Mouse (Mus musculus): ENCODE results near the gene Rfc1. TPM values are rescaled to one million over a fixed set of nuclear protein-coding genes. Genes with fewer than 3 reads are reported as not detected.
"Not testable (repeated sequence)": the region's sequence is repeated elsewhere in the genome, so short reads cannot be mapped to it uniquely, and the experiment has no call there.

The Rfc1 gene
- polyA plus RNA-seq, 1 experiment from 2014 or later, result 119 TPM

- H3K9ac ChIP-seq, result no peak overlapping the region
- 87% methylated on average over 7 of the region's 7 CpGs for WGBS
- no peaks in the 10 kb centered on the region for H3K9me3 ChIP-seq
- peaks cover 58% of the 10 kb centered on the region for H3K36me3 ChIP-seq
- no peak overlapping the region for H3K27ac ChIP-seq
- H3K4me2 ChIP-seq, result no peak overlapping the region
- no peaks in the 10 kb centered on the region for H3K4me1 ChIP-seq
- H3K27me3 ChIP-seq, result no peaks in the 10 kb centered on the region
- no peak for ATAC-seq (ENCODE audit: insufficient number of reproducible peaks, insufficient read depth, low FRiP score, low TSS enrichment, low read depth)
- no peak overlapping the region for H3K4me3 ChIP-seq
These were observed 37.1 kb downstream of the Rfc1 start for GRCm38 (mm10) chr5:65298167-65298950.

GRCm38 (mm10) chr5:65294270-65294669 lies 41.2 kb downstream of the Rfc1 start:
- ATAC-seq (ENCODE audit: insufficient number of reproducible peaks, insufficient read depth, low FRiP score, low TSS enrichment, low read depth), result no peak
- H3K4me1 ChIP-seq, result no peaks in the 10 kb centered on the region
- H3K4me3 ChIP-seq, result no peak overlapping the region
- H3K36me3 ChIP-seq, result peaks cover 75% of the 10 kb centered on the region
- WGBS, result 42% methylated on average over 2 of the region's 2 CpGs
- no peaks in the 10 kb centered on the region for H3K27me3 ChIP-seq
- no peaks in the 10 kb centered on the region for H3K9me3 ChIP-seq
- H3K4me2 ChIP-seq, result no peak overlapping the region
- no peak overlapping the region for H3K9ac ChIP-seq
- H3K27ac ChIP-seq, result no peak overlapping the region

GRCm38 (mm10) chr5:65293627-65294026 lies 41.8 kb downstream of the Rfc1 start:
- H3K9ac ChIP-seq, result no peak overlapping the region
- H3K9me3 ChIP-seq, result no peaks in the 10 kb centered on the region
- H3K4me3 ChIP-seq, result no peak overlapping the region
- no peaks in the 10 kb centered on the region for H3K4me1 ChIP-seq
- no peak for ATAC-seq (ENCODE audit: insufficient number of reproducible peaks, insufficient read depth, low FRiP score, low TSS enrichment, low read depth)
- no peak overlapping the region for H3K4me2 ChIP-seq
- 90% methylated on average over 6 of the region's 6 CpGs for WGBS
- no peaks in the 10 kb centered on the region for H3K27me3 ChIP-seq
- peaks cover 75% of the 10 kb centered on the region for H3K36me3 ChIP-seq
- no peak overlapping the region for H3K27ac ChIP-seq

- peaks cover 89% of the 10 kb centered on the region for H3K36me3 ChIP-seq
- ATAC-seq (ENCODE audit: insufficient number of reproducible peaks, insufficient read depth, low FRiP score, low TSS enrichment, low read depth), result not testable (repeated sequence)
These were observed 46.5 kb downstream of the Rfc1 start for GRCm38 (mm10) chr5:65289009-65289408.

GRCm38 (mm10) chr5:65287751-65288701 lies 47.4 kb downstream of the Rfc1 start:
- Histone ChIP-seq H3K27ac (no peak overlapping the region), H3K9me3 (no peaks in the 10 kb centered on the region), H3K27me3 (no peaks in the 10 kb centered on the region), H3K36me3 (peaks cover 89% of the 10 kb centered on the region), H3K4me2 (no peak overlapping the region), H3K9ac (no peak overlapping the region), H3K4me1 (no peaks in the 10 kb centered on the region), H3K4me3 (no peak overlapping the region)
- 85% methylated on average over 24 of the region's 24 CpGs for WGBS
- ATAC-seq (ENCODE audit: insufficient number of reproducible peaks, insufficient read depth, low FRiP score, low TSS enrichment, low read depth), result no peak

More at GRCm38 (mm10) chr5:65289009-65289408, 46.5 kb downstream of the Rfc1 start:
- not testable (repeated sequence) for H3K9me3 ChIP-seq, H3K4me2 ChIP-seq, H3K27me3 ChIP-seq, H3K4me3 ChIP-seq, H3K9ac ChIP-seq, H3K4me1 ChIP-seq, H3K27ac ChIP-seq
- 88% methylated on average over 8 of the region's 8 CpGs for WGBS

GRCm38 (mm10) chr5:65284171-65284570 lies 51.3 kb downstream of the Rfc1 start:
- H3K27me3 ChIP-seq, result no peaks in the 10 kb centered on the region
- H3K4me1 ChIP-seq, result no peaks in the 10 kb centered on the region
- H3K9ac ChIP-seq, result no peak overlapping the region
- no peak overlapping the region for H3K4me3 ChIP-seq
- H3K4me2 ChIP-seq, result no peak overlapping the region
- no peak overlapping the region for H3K27ac ChIP-seq
- H3K9me3 ChIP-seq, result no peaks in the 10 kb centered on the region
- peaks cover 71% of the 10 kb centered on the region for H3K36me3 ChIP-seq
- no peak for ATAC-seq (ENCODE audit: insufficient number of reproducible peaks, insufficient read depth, low FRiP score, low TSS enrichment, low read depth)
- WGBS, result 91% methylated on average over 3 of the region's 3 CpGs

- no peak overlapping the region for H3K27ac ChIP-seq
- H3K9me3 ChIP-seq, result no peaks in the 10 kb centered on the region
- no peak overlapping the region for H3K4me3 ChIP-seq
- no peak for ATAC-seq (ENCODE audit: insufficient number of reproducible peaks, insufficient read depth, low FRiP score, low TSS enrichment, low read depth)
- H3K27me3 ChIP-seq, result no peaks in the 10 kb centered on the region
- WGBS, result 100% methylated on average over 3 of the region's 3 CpGs
- peaks cover 73% of the 10 kb centered on the region for H3K36me3 ChIP-seq
- H3K4me2 ChIP-seq, result no peak overlapping the region
- no peak overlapping the region for H3K9ac ChIP-seq
- no peaks in the 10 kb centered on the region for H3K4me1 ChIP-seq
These were observed 54.3 kb downstream of the Rfc1 start for GRCm38 (mm10) chr5:65281216-65281615.

GRCm38 (mm10) chr5:65279133-65279651 lies 56.3 kb downstream of the Rfc1 start:
- Histone ChIP-seq H3K27ac (no peak overlapping the region), H3K9ac (no peak overlapping the region), H3K4me1 (no peaks in the 10 kb centered on the region), H3K36me3 (peaks cover 70% of the 10 kb centered on the region), H3K27me3 (no peaks in the 10 kb centered on the region), H3K4me2 (no peak overlapping the region), H3K9me3 (no peaks in the 10 kb centered on the region), H3K4me3 (no peak overlapping the region)
- no peak for ATAC-seq (ENCODE audit: insufficient number of reproducible peaks, insufficient read depth, low FRiP score, low TSS enrichment, low read depth)
- WGBS, result 89% methylated on average over 6 of the region's 6 CpGs

GRCm38 (mm10) chr5:65273966-65274365 lies 61.5 kb downstream of the Rfc1 start:
- Histone ChIP-seq H3K9ac (no peak overlapping the region), H3K27me3 (no peaks in the 10 kb centered on the region), H3K27ac (no peak overlapping the region), H3K36me3 (peaks cover 86% of the 10 kb centered on the region), H3K4me1 (no peaks in the 10 kb centered on the region), H3K4me3 (no peak overlapping the region), H3K4me2 (no peak overlapping the region), H3K9me3 (no peaks in the 10 kb centered on the region)
- 89% methylated on average over 3 of the region's 3 CpGs for WGBS
- no peak for ATAC-seq (ENCODE audit: insufficient number of reproducible peaks, insufficient read depth, low FRiP score, low TSS enrichment, low read depth)

- peaks cover 77% of the 10 kb centered on the region for H3K36me3 ChIP-seq
- H3K27ac ChIP-seq, result no peak overlapping the region
- H3K9ac ChIP-seq, result no peak overlapping the region
- no peaks in the 10 kb centered on the region for H3K27me3 ChIP-seq
- H3K4me3 ChIP-seq, result no peak overlapping the region
- WGBS, result 89% methylated on average over 14 of the region's 14 CpGs
- H3K4me2 ChIP-seq, result no peak overlapping the region
- H3K9me3 ChIP-seq, result no peaks in the 10 kb centered on the region
- H3K4me1 ChIP-seq, result no peaks in the 10 kb centered on the region
- no peak for ATAC-seq (ENCODE audit: insufficient number of reproducible peaks, insufficient read depth, low FRiP score, low TSS enrichment, low read depth)
These were observed 77.5 kb downstream of the Rfc1 start for GRCm38 (mm10) chr5:65257910-65258505.

- Histone ChIP-seq H3K36me3 (peaks cover 57% of the 10 kb centered on the region), H3K9me3 (no peaks in the 10 kb centered on the region), H3K27ac (no peak overlapping the region), H3K4me3 (no peak overlapping the region), H3K4me1 (no peaks in the 10 kb centered on the region), H3K9ac (no peak overlapping the region), H3K27me3 (no peaks in the 10 kb centered on the region), H3K4me2 (no peak overlapping the region)
- 80% methylated on average over 7 of the region's 7 CpGs for WGBS
- no peak for ATAC-seq (ENCODE audit: insufficient number of reproducible peaks, insufficient read depth, low FRiP score, low TSS enrichment, low read depth)
These were observed 85.2 kb downstream of the Rfc1 start for GRCm38 (mm10) chr5:65250185-65250855.

Measured in embryonic facial prominence, embryonic 13.5 days (tissue).